Mouse (Mus musculus): ENCODE results near the gene Tmem161a. TPM values are rescaled to one million over a fixed set of nuclear protein-coding genes. Genes with fewer than 3 reads are reported as not detected.

The Tmem161a gene
- polyA plus RNA-seq, 1 experiment: 89.5 TPM

- Histone ChIP-seq H3K36me3 (ENCODE audit: control insufficient read depth, insufficient read depth, low read length) (peaks cover 12% of the 10 kb centered on the region), H3K27me3 (ENCODE audit: control insufficient read depth, insufficient read depth, low read length) (no peaks in the 10 kb centered on the region), H3K4me1 (ENCODE audit: control insufficient read depth, insufficient read depth, insufficient read length, low read length) (peaks cover 15% of the 10 kb centered on the region; the same call in 1 of the 2 replicates), H3K4me3 (ENCODE audit: low read depth, low read length) (no peak overlapping the region), H3K27ac (ENCODE audit: insufficient read depth, low read depth, low read length) (no peak overlapping the region)
- no peak for TF ChIP-seq CTCF (IDR thresholded peaks at IDR 0.05; ENCODE audit: extremely low read depth, insufficient read length, insufficient replicate concordance, low read depth, low read length)
- no peak for TF ChIP-seq POLR2A (IDR thresholded peaks at IDR 0.05; ENCODE audit: low read depth, low read length)
- WGBS: 90% methylated on average over 7 of the region's 7 CpGs
Observed at GRCm38 (mm10) chr8:70174079-70174478, 1.9 kb downstream of the Tmem161a start.

DNA sequence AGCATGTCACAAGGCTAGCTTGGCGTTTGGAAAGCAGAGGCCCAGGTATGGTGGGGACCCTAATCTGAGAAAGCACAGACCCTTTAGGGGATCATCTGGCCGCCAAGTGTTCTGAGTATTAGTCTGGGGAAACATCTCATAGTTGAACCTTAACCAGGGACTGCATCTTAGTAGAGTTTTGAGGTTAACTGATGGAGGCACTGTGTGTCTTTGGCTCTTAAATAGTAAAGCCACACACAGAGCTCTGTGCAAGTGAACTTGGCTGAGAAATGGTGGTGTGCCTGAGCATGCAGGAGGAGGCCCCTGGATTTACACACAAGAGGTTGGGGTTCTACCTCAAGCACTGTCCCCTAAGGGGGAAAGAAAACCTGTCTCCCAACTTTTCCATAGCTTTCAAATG, 6.1 kb downstream of the Tmem161a start:
- no peak for TF ChIP-seq POLR2A (IDR thresholded peaks at IDR 0.05; ENCODE audit: low read depth, low read length)
- no peak for TF ChIP-seq CTCF (IDR thresholded peaks at IDR 0.05; ENCODE audit: extremely low read depth, insufficient read length, insufficient replicate concordance, low read depth, low read length)
- peaks cover 31% of the 10 kb centered on the region for H3K36me3 ChIP-seq (ENCODE audit: control insufficient read depth, insufficient read depth, low read length)
- no peak overlapping the region for H3K27ac ChIP-seq (ENCODE audit: insufficient read depth, low read depth, low read length)
- H3K4me1 ChIP-seq (ENCODE audit: control insufficient read depth, insufficient read depth, insufficient read length, low read length): peaks cover 4% of the 10 kb centered on the region; the same call in 1 of the 2 replicates
- WGBS: 88% methylated on average over 2 of the region's 2 CpGs
- no peaks in the 10 kb centered on the region for H3K27me3 ChIP-seq (ENCODE audit: control insufficient read depth, insufficient read depth, low read length)
- no peak overlapping the region for H3K4me3 ChIP-seq (ENCODE audit: low read depth, low read length)

DNA sequence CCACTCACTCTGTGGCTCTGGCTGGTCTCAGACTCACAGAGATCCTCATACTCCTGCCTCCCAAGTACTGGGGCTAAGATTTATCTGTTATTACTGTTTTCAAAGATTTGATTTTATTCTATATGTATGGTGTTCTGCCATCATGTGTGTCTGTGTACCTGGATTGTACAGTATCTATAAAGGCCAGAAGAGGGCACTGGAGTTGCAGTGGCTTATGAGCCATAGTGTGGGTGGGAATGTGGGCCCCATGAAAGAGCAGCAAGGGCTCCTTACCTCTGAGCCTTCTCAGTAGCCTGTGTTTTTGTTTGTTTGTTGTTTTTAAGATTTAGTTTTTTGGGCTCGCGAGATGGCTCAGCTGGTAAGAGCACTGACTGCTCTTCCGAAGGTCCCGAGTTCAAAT, 6.9 kb downstream of the Tmem161a start:
- TF ChIP-seq POLR2A (IDR thresholded peaks at IDR 0.05; ENCODE audit: low read depth, low read length) (no peak), CTCF (IDR thresholded peaks at IDR 0.05; ENCODE audit: extremely low read depth, insufficient read length, insufficient replicate concordance, low read depth, low read length) (peak; percentile 43; the same call in 1 of the 2 replicates)
- Histone ChIP-seq H3K36me3 (ENCODE audit: control insufficient read depth, insufficient read depth, low read length) (peaks cover 35% of the 10 kb centered on the region), H3K27me3 (ENCODE audit: control insufficient read depth, insufficient read depth, low read length) (no peaks in the 10 kb centered on the region), H3K27ac (ENCODE audit: insufficient read depth, low read depth, low read length) (no peak overlapping the region), H3K4me3 (ENCODE audit: low read depth, low read length) (no peak overlapping the region), H3K4me1 (ENCODE audit: control insufficient read depth, insufficient read depth, insufficient read length, low read length) (peaks cover 2% of the 10 kb centered on the region; the same call in 1 of the 2 replicates)
- WGBS: 96% methylated on average over 4 of the region's 4 CpGs

- no peak for TF ChIP-seq POLR2A (IDR thresholded peaks at IDR 0.05; ENCODE audit: low read depth, low read length)
- no peak for TF ChIP-seq CTCF (IDR thresholded peaks at IDR 0.05; ENCODE audit: extremely low read depth, insufficient read length, insufficient replicate concordance, low read depth, low read length)
- H3K36me3 ChIP-seq (ENCODE audit: control insufficient read depth, insufficient read depth, low read length): peaks cover 35% of the 10 kb centered on the region
- no peak overlapping the region for H3K4me3 ChIP-seq (ENCODE audit: low read depth, low read length)
- 62% methylated on average over 16 of the region's 16 CpGs for WGBS
- no peak overlapping the region for H3K27ac ChIP-seq (ENCODE audit: insufficient read depth, low read depth, low read length)
- no peaks in the 10 kb centered on the region for H3K27me3 ChIP-seq (ENCODE audit: control insufficient read depth, insufficient read depth, low read length)
- peaks cover 8% of the 10 kb centered on the region for H3K4me1 ChIP-seq (ENCODE audit: control insufficient read depth, insufficient read depth, insufficient read length, low read length)
Observed at GRCm38 (mm10) chr8:70181212-70181902, 9.2 kb downstream of the Tmem161a start.

DNA sequence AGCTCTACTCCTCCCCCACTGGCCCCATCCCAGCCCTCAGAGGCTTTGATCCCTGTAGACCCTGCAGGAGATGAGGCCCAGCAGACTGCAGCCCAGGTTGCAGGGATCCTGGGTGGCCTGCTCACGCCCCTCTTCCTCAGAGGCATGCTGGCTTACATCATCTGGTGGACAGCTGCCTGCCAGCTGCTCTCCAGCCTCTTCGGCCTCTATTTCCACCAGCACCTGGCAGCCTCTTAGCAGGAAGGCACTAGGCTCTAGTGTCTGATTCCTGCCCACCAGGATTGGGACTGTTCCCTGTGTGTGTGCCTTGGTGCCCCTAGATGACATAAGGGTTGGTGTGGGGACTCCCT, 9.7 kb downstream of the Tmem161a start:
- Histone ChIP-seq H3K4me3 (ENCODE audit: low read depth, low read length) (no peak overlapping the region), H3K27ac (ENCODE audit: insufficient read depth, low read depth, low read length) (no peak overlapping the region), H3K27me3 (ENCODE audit: control insufficient read depth, insufficient read depth, low read length) (no peaks in the 10 kb centered on the region), H3K36me3 (ENCODE audit: control insufficient read depth, insufficient read depth, low read length) (peaks cover 32% of the 10 kb centered on the region), H3K4me1 (ENCODE audit: control insufficient read depth, insufficient read depth, insufficient read length, low read length) (peaks cover 13% of the 10 kb centered on the region)
- TF ChIP-seq POLR2A (IDR thresholded peaks at IDR 0.05; ENCODE audit: low read depth, low read length) (no peak), CTCF (IDR thresholded peaks at IDR 0.05; ENCODE audit: extremely low read depth, insufficient read length, insufficient replicate concordance, low read depth, low read length) (no peak)
- 21% methylated on average over 2 of the region's 2 CpGs for WGBS

- Histone ChIP-seq H3K27me3 (ENCODE audit: control insufficient read depth, insufficient read depth, low read length) (no peaks in the 10 kb centered on the region), H3K36me3 (ENCODE audit: control insufficient read depth, insufficient read depth, low read length) (peaks cover 22% of the 10 kb centered on the region), H3K27ac (ENCODE audit: insufficient read depth, low read depth, low read length) (no peak overlapping the region), H3K4me3 (ENCODE audit: low read depth, low read length) (no peak overlapping the region), H3K4me1 (ENCODE audit: control insufficient read depth, insufficient read depth, insufficient read length, low read length) (peaks cover 26% of the 10 kb centered on the region)
- WGBS: 89% methylated on average over 4 of the region's 4 CpGs
- TF ChIP-seq CTCF (IDR thresholded peaks at IDR 0.05; ENCODE audit: extremely low read depth, insufficient read length, insufficient replicate concordance, low read depth, low read length) (no peak), POLR2A (IDR thresholded peaks at IDR 0.05; ENCODE audit: low read depth, low read length) (no peak)
Observed at GRCm38 (mm10) chr8:70183194-70183593, 11.0 kb downstream of the Tmem161a start.

- 34% methylated on average over 7 of the region's 7 CpGs for WGBS
- TF ChIP-seq CTCF (IDR thresholded peaks at IDR 0.05; ENCODE audit: extremely low read depth, insufficient read length, insufficient replicate concordance, low read depth, low read length) (no peak), POLR2A (IDR thresholded peaks at IDR 0.05; ENCODE audit: low read depth, low read length) (no peak)
- Histone ChIP-seq H3K27me3 (ENCODE audit: control insufficient read depth, insufficient read depth, low read length) (no peaks in the 10 kb centered on the region), H3K4me1 (ENCODE audit: control insufficient read depth, insufficient read depth, insufficient read length, low read length) (peaks cover 66% of the 10 kb centered on the region), H3K27ac (ENCODE audit: insufficient read depth, low read depth, low read length) (peak overlapping the region; percentile 87), H3K4me3 (ENCODE audit: low read depth, low read length) (no peak overlapping the region), H3K36me3 (ENCODE audit: control insufficient read depth, insufficient read depth, low read length) (peaks cover 3% of the 10 kb centered on the region; the same call in 1 of the 2 replicates)
Observed at GRCm38 (mm10) chr8:70188707-70189106, 16.6 kb downstream of the Tmem161a start.

All from small intestine, adult 2 months (tissue).